Mouse (Mus musculus): ENCODE results near the gene Rpl19. TPM values are rescaled to one million over a fixed set of nuclear protein-coding genes. Genes with fewer than 3 reads are reported as not detected.

The Rpl19 gene
- total and polyA plus RNA-seq, 3 experiments = 2,949 to 5,259 (median 3,446) TPM

GRCm38 (mm10) chr11:98075195-98075808, 48.8 kb downstream of the Rpl19 start:
- TF ChIP-seq ZNF384 (IDR thresholded peaks at IDR 0.05; ENCODE audit: low read depth, low read length) (no peak), NRF1 (IDR thresholded peaks at IDR 0.05; ENCODE audit: low read depth, low read length) (no peak), NELFE (IDR thresholded peaks at IDR 0.05; ENCODE audit: low read depth, low read length) (peak; percentile 58; the same call in 1 of the 2 replicates), UBTF (IDR thresholded peaks at IDR 0.05; ENCODE audit: low read depth, low read length) (no peak), BHLHE40 (IDR thresholded peaks at IDR 0.05; ENCODE audit: low read depth, low read length) (no peak), RCOR1 (conservative IDR thresholded peaks at IDR 0.05; ENCODE audit: low read depth, low read length) (no peak), E2F4 (IDR thresholded peaks at IDR 0.05; ENCODE audit: insufficient replicate concordance, low read depth, low read length) (no peak), ZMIZ1 (IDR thresholded peaks at IDR 0.05; ENCODE audit: low read depth, low read length) (no peak), SIN3A (IDR thresholded peaks at IDR 0.05; ENCODE audit: low read length) (no peak; the same call in 1 of the 2 replicates), TBP (conservative IDR thresholded peaks at IDR 0.05; ENCODE audit: low read depth, low read length) (no peak), IRF4 (IDR thresholded peaks at IDR 0.05; ENCODE audit: low read depth, low read length) (peak; percentile 18; the same call in 1 of the 2 replicates), ELF1 (IDR thresholded peaks at IDR 0.05; ENCODE audit: low read depth, low read length) (no peak), HCFC1 (IDR thresholded peaks at IDR 0.05; ENCODE audit: low read depth, low read length) (no peak), MAFK (IDR thresholded peaks at IDR 0.05; ENCODE audit: insufficient replicate concordance, low read length) (no peak), KAT2A (IDR thresholded peaks at IDR 0.05; ENCODE audit: insufficient replicate concordance, low read length) (no peak), MXI1 (IDR thresholded peaks at IDR 0.05; ENCODE audit: low read depth, low read length) (no peak), ZKSCAN1 (IDR thresholded peaks at IDR 0.05; ENCODE audit: borderline replicate concordance, low read depth, low read length) (no peak), ZC3H11A (IDR thresholded peaks at IDR 0.05; ENCODE audit: low read depth, low read length) (peak; percentile 87), MAX (IDR thresholded peaks at IDR 0.05; ENCODE audit: low read length) (no peak), POLR2AphosphoS2 (IDR thresholded peaks at IDR 0.05; ENCODE audit: low read depth, low read length) (no peak), EP300 (IDR thresholded peaks at IDR 0.05; ENCODE audit: low read length) (no peak), GABPA (IDR thresholded peaks at IDR 0.05; ENCODE audit: insufficient replicate concordance, low read depth, low read length) (no peak), MYC (IDR thresholded peaks at IDR 0.05; ENCODE audit: low read depth, low read length) (0 out of 2 replicates have a peak, but pooled peaks have one; percentile 38), CHD2 (IDR thresholded peaks at IDR 0.05; ENCODE audit: low read length) (no peak), USF1 (IDR thresholded peaks at IDR 0.05; ENCODE audit: low read depth, low read length) (no peak), USF2 (conservative IDR thresholded peaks at IDR 0.05; ENCODE audit: low read depth, low read length) (no peak), CTCF (conservative IDR thresholded peaks at IDR 0.05 in 1 of 2, IDR thresholded peaks at IDR 0.05 in 1 of 2; ENCODE audit: low read depth in 2 of 2, low read length in 2 of 2) (peak; percentile 92 to 98), TCF12 (IDR thresholded peaks at IDR 0.05; ENCODE audit: low read depth, low read length) (peak; percentile 38; the same call in 1 of the 2 replicates), ETS1 (conservative IDR thresholded peaks at IDR 0.05; ENCODE audit: low read depth, low read length) (no peak), PAX5 (IDR thresholded peaks at IDR 0.05; ENCODE audit: low read length) (no peak), POLR2A (IDR thresholded peaks at IDR 0.05; ENCODE audit: low read depth, low read length) (no peak), MEF2A (IDR thresholded peaks at IDR 0.05; ENCODE audit: borderline replicate concordance, low read depth, low read length) (no peak), JUND (conservative IDR thresholded peaks at IDR 0.05; ENCODE audit: low read depth, low read length) (peak; percentile 45), CHD1 (IDR thresholded peaks at IDR 0.05; ENCODE audit: low read depth, low read length) (no peak), SMC3 (IDR thresholded peaks at IDR 0.05; ENCODE audit: low read depth, low read length) (peak; percentile 99), JUN (IDR thresholded peaks at IDR 0.05; ENCODE audit: insufficient read depth, low read depth, low read length) (no peak), RAD21 (IDR thresholded peaks at IDR 0.05; ENCODE audit: low read depth, low read length) (peak; percentile 95), MAZ (IDR thresholded peaks at IDR 0.05; ENCODE audit: low read depth, low read length) (no peak)
- Histone ChIP-seq H3K79me2 (replicated peaks; ENCODE audit: control insufficient read depth, extremely low read depth, insufficient read depth, poor library complexity, severe bottlenecking) (no peaks in the 10 kb centered on the region), H3K36me3 (replicated peaks in 1 of 2; ENCODE audit: control insufficient read depth in 1 of 2, insufficient read depth in 1 of 2, low read length in 1 of 2) (no peaks in the 10 kb centered on the region), H3K27ac (ENCODE audit: insufficient read depth, low read depth) (no peak overlapping the region), H3K9ac (ENCODE audit: insufficient read depth, low read depth) (no peak overlapping the region), H3K4me1 (ENCODE audit: control insufficient read depth in 1 of 2, insufficient read depth in 2 of 2) (peaks cover 0 to 13% of the 10 kb centered on the region in 2 experiments; a peak in 2 of 4 replicates), H3K9me3 (replicated peaks; ENCODE audit: low read length) (no peaks in the 10 kb centered on the region), H3K4me2 (ENCODE audit: insufficient read depth, low read depth, poor library complexity, severe bottlenecking) (peak overlapping the region; percentile 65), H3K4me3 (replicated peaks in 1 of 3; ENCODE audit: low read depth in 2 of 3, low read length in 2 of 3, poor library complexity in 1 of 3) (peak overlapping the region in 2 of 3 experiments; percentile 27 to 29), H3K27me3 (replicated peaks) (peaks cover 10% of the 10 kb centered on the region)
- DNase-seq (ENCODE audit: extremely low read depth) = peak; percentile 90
- in situ Hi-C loops (cut with MboI; ENCODE audit: low pct_ligation_motif_present, low pct_unique_long_range_greater_than_20kb, low sequenced_read_pairs) (no loop called here), dilution Hi-C loops (cut with MboI; ENCODE audit: extremely low pct_ligation_motif_present, extremely low pct_unique_long_range_greater_than_20kb, low sequenced_read_pairs) (no loop called here)

All from CH12.LX (cell line).